Mouse (Mus musculus): ENCODE results near the gene Spsb2. TPM values are rescaled to one million over a fixed set of nuclear protein-coding genes. Genes with fewer than 3 reads are reported as not detected.
A peak's percentile ranks its signal among the peaks of the same experiment; 100 is the strongest.

Gene Spsb2
- polyA plus RNA-seq, 1 experiment from 2014 or later = 8.6 TPM

- H3K4me1 ChIP-seq (ENCODE audit: control insufficient read depth, low read depth, low read length) = peaks cover 13% of the 10 kb centered on the region
- no peak overlapping the region for H3K9ac ChIP-seq (ENCODE audit: low read depth, low read length)
- no peak overlapping the region for H3K27ac ChIP-seq (ENCODE audit: low read length)
- H3K27me3 ChIP-seq (ENCODE audit: control insufficient read depth, insufficient read depth, low read depth, low read length) = peaks cover 36% of the 10 kb centered on the region
- WGBS (ENCODE audit: insufficient replicate concordance) = 21% methylated on average over 7 of the region's 7 CpGs
- ATAC-seq (ENCODE audit: low read depth) = no peak
- no peaks in the 10 kb centered on the region for H3K36me3 ChIP-seq (ENCODE audit: control insufficient read depth, insufficient read depth)
- H3K4me3 ChIP-seq (ENCODE audit: low read depth, low read length) = no peak overlapping the region
- no peak overlapping the region for H3K4me2 ChIP-seq (ENCODE audit: low read depth, low read length)
- no peaks in the 10 kb centered on the region for H3K9me3 ChIP-seq (replicated peaks; ENCODE audit: control insufficient read depth, low read length)
Observed at GRCm38 (mm10) chr6:124770013-124770412, 38.4 kb upstream of the Spsb2 start.

GRCm38 (mm10) chr6:124770511-124770910, 38.0 kb upstream of the Spsb2 start:
- Histone ChIP-seq H3K27ac (ENCODE audit: low read length) (no peak overlapping the region), H3K9ac (ENCODE audit: low read depth, low read length) (no peak overlapping the region), H3K27me3 (ENCODE audit: control insufficient read depth, insufficient read depth, low read depth, low read length) (peaks cover 36% of the 10 kb centered on the region), H3K36me3 (ENCODE audit: control insufficient read depth, insufficient read depth) (no peaks in the 10 kb centered on the region), H3K4me3 (ENCODE audit: low read depth, low read length) (no peak overlapping the region), H3K9me3 (replicated peaks; ENCODE audit: control insufficient read depth, low read length) (no peaks in the 10 kb centered on the region), H3K4me2 (ENCODE audit: low read depth, low read length) (no peak overlapping the region), H3K4me1 (ENCODE audit: control insufficient read depth, low read depth, low read length) (peaks cover 13% of the 10 kb centered on the region)
- 70% methylated on average over 15 of the region's 15 CpGs for WGBS (ENCODE audit: insufficient replicate concordance)
- ATAC-seq (ENCODE audit: low read depth) = no peak

- Histone ChIP-seq H3K4me3 (ENCODE audit: low read depth, low read length) (peak within 1 kb of the TSS; percentile 15), H3K36me3 (ENCODE audit: control insufficient read depth, insufficient read depth) (no peaks in the 10 kb centered on the region), H3K4me1 (ENCODE audit: control insufficient read depth, low read depth, low read length) (no peaks in the 10 kb centered on the region; the same call in 1 of the 2 replicates), H3K9me3 (replicated peaks; ENCODE audit: control insufficient read depth, low read length) (no peaks in the 10 kb centered on the region), H3K27me3 (ENCODE audit: control insufficient read depth, insufficient read depth, low read depth, low read length) (peaks cover 26% of the 10 kb centered on the region), H3K27ac (ENCODE audit: low read length) (no peak within 1 kb of the TSS), H3K4me2 (ENCODE audit: low read depth, low read length) (peak within 1 kb of the TSS; percentile 45), H3K9ac (ENCODE audit: low read depth, low read length) (no peak within 1 kb of the TSS)
- WGBS (ENCODE audit: insufficient replicate concordance) = 2% methylated on average over 23 of the region's 23 CpGs
- no peak for ATAC-seq (ENCODE audit: low read depth)
Observed at GRCm38 (mm10) chr6:124779222-124779983, 29.1 kb upstream of the Spsb2 start, which contains the start of gene Lrrc23. Gene Lrrc23, minus strand, starts transcription at chr6:124779727.

- Histone ChIP-seq H3K4me3 (ENCODE audit: low read depth, low read length) (peak overlapping the region; percentile 15), H3K9me3 (replicated peaks; ENCODE audit: control insufficient read depth, low read length) (no peaks in the 10 kb centered on the region), H3K4me1 (ENCODE audit: control insufficient read depth, low read depth, low read length) (no peaks in the 10 kb centered on the region; the same call in 1 of the 2 replicates), H3K27me3 (ENCODE audit: control insufficient read depth, insufficient read depth, low read depth, low read length) (peaks cover 26% of the 10 kb centered on the region), H3K36me3 (ENCODE audit: control insufficient read depth, insufficient read depth) (no peaks in the 10 kb centered on the region), H3K4me2 (ENCODE audit: low read depth, low read length) (peak overlapping the region; percentile 45), H3K9ac (ENCODE audit: low read depth, low read length) (no peak overlapping the region), H3K27ac (ENCODE audit: low read length) (no peak overlapping the region)
- WGBS (ENCODE audit: insufficient replicate concordance) = 14% methylated on average over 10 of the region's 10 CpGs
- ATAC-seq (ENCODE audit: low read depth) = no peak
Observed at GRCm38 (mm10) chr6:124779984-124780416, 28.5 kb upstream of the Spsb2 start.

- Histone ChIP-seq H3K36me3 (ENCODE audit: control insufficient read depth, insufficient read depth) (no peaks in the 10 kb centered on the region), H3K4me2 (ENCODE audit: low read depth, low read length) (no peak overlapping the region), H3K9ac (ENCODE audit: low read depth, low read length) (no peak overlapping the region), H3K9me3 (replicated peaks; ENCODE audit: control insufficient read depth, low read length) (no peaks in the 10 kb centered on the region), H3K27me3 (ENCODE audit: control insufficient read depth, insufficient read depth, low read depth, low read length) (peaks cover 26% of the 10 kb centered on the region), H3K4me3 (ENCODE audit: low read depth, low read length) (no peak overlapping the region), H3K4me1 (ENCODE audit: control insufficient read depth, low read depth, low read length) (no peaks in the 10 kb centered on the region; the same call in 1 of the 2 replicates), H3K27ac (ENCODE audit: low read length) (no peak overlapping the region)
- WGBS (ENCODE audit: insufficient replicate concordance) = 66% methylated on average over 7 of the region's 7 CpGs
- ATAC-seq (ENCODE audit: low read depth) = no peak
Observed at GRCm38 (mm10) chr6:124780917-124781316, 27.5 kb upstream of the Spsb2 start.

GRCm38 (mm10) chr6:124782436-124782835, 26.0 kb upstream of the Spsb2 start:
- H3K4me3 ChIP-seq (ENCODE audit: low read depth, low read length) = peak overlapping the region; percentile 26
- 12% methylated on average over 6 of the region's 6 CpGs for WGBS (ENCODE audit: insufficient replicate concordance)

GRCm38 (mm10) chr6:124786756-124787420, 21.6 kb upstream of the Spsb2 start:
- H3K27ac ChIP-seq (ENCODE audit: low read length) = peak overlapping the region; percentile 35; the same call in 1 of the 2 replicates
- peaks cover 4% of the 10 kb centered on the region; the same call in 1 of the 2 replicates for H3K4me1 ChIP-seq (ENCODE audit: control insufficient read depth, low read depth, low read length)
- H3K9ac ChIP-seq (ENCODE audit: low read depth, low read length) = no peak overlapping the region
- WGBS (ENCODE audit: insufficient replicate concordance) = 30% methylated on average over 8 of the region's 8 CpGs
- H3K4me2 ChIP-seq (ENCODE audit: low read depth, low read length) = no peak overlapping the region
- H3K27me3 ChIP-seq (ENCODE audit: control insufficient read depth, insufficient read depth, low read depth, low read length) = no peaks in the 10 kb centered on the region
- H3K4me3 ChIP-seq (ENCODE audit: low read depth, low read length) = no peak overlapping the region
- ATAC-seq (ENCODE audit: low read depth) = peak; percentile 66
- no peaks in the 10 kb centered on the region for H3K36me3 ChIP-seq (ENCODE audit: control insufficient read depth, insufficient read depth)
- no peaks in the 10 kb centered on the region for H3K9me3 ChIP-seq (replicated peaks; ENCODE audit: control insufficient read depth, low read length)

More at GRCm38 (mm10) chr6:124782436-124782835, 26.0 kb upstream of the Spsb2 start:
- Histone ChIP-seq H3K36me3 (ENCODE audit: control insufficient read depth, insufficient read depth) (no peaks in the 10 kb centered on the region), H3K9me3 (replicated peaks; ENCODE audit: control insufficient read depth, low read length) (no peaks in the 10 kb centered on the region), H3K4me1 (ENCODE audit: control insufficient read depth, low read depth, low read length) (no peaks in the 10 kb centered on the region; the same call in 1 of the 2 replicates), H3K4me2 (ENCODE audit: low read depth, low read length) (peak overlapping the region; percentile 27; the same call in 1 of the 2 replicates), H3K9ac (ENCODE audit: low read depth, low read length) (no peak overlapping the region), H3K27ac (ENCODE audit: low read length) (no peak overlapping the region), H3K27me3 (ENCODE audit: control insufficient read depth, insufficient read depth, low read depth, low read length) (peaks cover 26% of the 10 kb centered on the region)
- ATAC-seq (ENCODE audit: low read depth) = 0 out of 2 replicates have a peak, but pooled peaks have one; percentile 16

- no peaks in the 10 kb centered on the region for H3K27me3 ChIP-seq (ENCODE audit: control insufficient read depth, insufficient read depth, low read depth, low read length)
- H3K4me2 ChIP-seq (ENCODE audit: low read depth, low read length) = no peak overlapping the region
- H3K4me1 ChIP-seq (ENCODE audit: control insufficient read depth, low read depth, low read length) = peaks cover 4% of the 10 kb centered on the region; the same call in 1 of the 2 replicates
- H3K27ac ChIP-seq (ENCODE audit: low read length) = no peak overlapping the region
- 63% methylated on average over 10 of the region's 10 CpGs for WGBS (ENCODE audit: insufficient replicate concordance)
- no peaks in the 10 kb centered on the region for H3K36me3 ChIP-seq (ENCODE audit: control insufficient read depth, insufficient read depth)
- H3K9me3 ChIP-seq (replicated peaks; ENCODE audit: control insufficient read depth, low read length) = no peaks in the 10 kb centered on the region
- ATAC-seq (ENCODE audit: low read depth) = no peak
- H3K4me3 ChIP-seq (ENCODE audit: low read depth, low read length) = no peak overlapping the region
- no peak overlapping the region for H3K9ac ChIP-seq (ENCODE audit: low read depth, low read length)
Observed at GRCm38 (mm10) chr6:124787722-124788121, 20.7 kb upstream of the Spsb2 start.

GRCm38 (mm10) chr6:124789519-124789918, 18.9 kb upstream of the Spsb2 start:
- Histone ChIP-seq H3K4me2 (ENCODE audit: low read depth, low read length) (no peak overlapping the region), H3K4me3 (ENCODE audit: low read depth, low read length) (no peak overlapping the region), H3K36me3 (ENCODE audit: control insufficient read depth, insufficient read depth) (no peaks in the 10 kb centered on the region), H3K9ac (ENCODE audit: low read depth, low read length) (no peak overlapping the region), H3K27me3 (ENCODE audit: control insufficient read depth, insufficient read depth, low read depth, low read length) (no peaks in the 10 kb centered on the region), H3K9me3 (replicated peaks; ENCODE audit: control insufficient read depth, low read length) (no peaks in the 10 kb centered on the region), H3K27ac (ENCODE audit: low read length) (no peak overlapping the region), H3K4me1 (ENCODE audit: control insufficient read depth, low read depth, low read length) (peaks cover 4% of the 10 kb centered on the region; the same call in 1 of the 2 replicates)
- WGBS (ENCODE audit: insufficient replicate concordance) = 75% methylated on average over 4 of the region's 4 CpGs
- no peak for ATAC-seq (ENCODE audit: low read depth)
